Mouse (Mus musculus): ENCODE measurements around the gene Cyp27b1. TPM values are rescaled to one million over a fixed set of nuclear protein-coding genes. Genes with fewer than 3 reads are reported as not detected.
A peak's percentile ranks its signal among the peaks of the same experiment; 100 is the strongest.
"Not testable (repeated sequence)": the region's sequence is repeated elsewhere in the genome, so short reads cannot be mapped to it uniquely, and the experiment has no call there.

The Cyp27b1 gene
- polyA plus RNA-seq, 1 experiment from 2014 or later = not detected

DNA sequence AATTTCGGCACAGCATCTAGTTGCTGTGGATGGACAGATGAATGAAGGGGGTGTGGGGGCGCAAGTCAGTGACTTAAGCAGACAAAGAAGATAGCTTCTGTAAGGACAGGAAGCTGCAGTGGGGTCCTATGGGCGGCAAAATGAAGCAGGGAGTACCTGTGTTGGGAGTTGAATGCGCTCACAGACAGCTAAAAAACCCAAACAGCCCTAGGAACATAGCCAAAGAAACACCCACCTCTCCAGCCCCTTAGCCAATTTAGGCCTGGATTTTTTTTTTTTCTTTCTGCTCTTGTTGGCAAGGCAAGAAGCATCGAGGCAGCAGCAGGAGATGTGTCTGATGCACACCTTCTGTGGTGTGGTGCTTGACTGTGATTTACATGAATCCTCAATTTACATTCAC lies 13.0 kb downstream of the Cyp27b1 start:
- no peaks in the 10 kb centered on the region for H3K9me3 ChIP-seq (replicated peaks; ENCODE audit: control insufficient read depth, low read length)
- DNase-seq (ENCODE audit: low spot score) (no peak), ATAC-seq (replicated peaks; ENCODE audit: insufficient number of reproducible peaks, low FRiP score, low TSS enrichment, low read depth) (no peak)
- no peak overlapping the region for H3K4me3 ChIP-seq (ENCODE audit: low read depth, low read length)
- H3K9ac ChIP-seq (replicated peaks; ENCODE audit: low read length) = no peak overlapping the region
- H3K36me3 ChIP-seq (replicated peaks; ENCODE audit: control insufficient read depth, insufficient read depth, low read depth, low read length) = peaks cover 13% of the 10 kb centered on the region
- H3K4me2 ChIP-seq (ENCODE audit: low read depth, low read length) = no peak overlapping the region
- 0 out of 2 replicates have a peak, but pooled peaks cover 2% of the 10 kb centered on the region for H3K4me1 ChIP-seq (ENCODE audit: control insufficient read depth, insufficient read depth, low read length)
- H3K27ac ChIP-seq (replicated peaks; ENCODE audit: low read depth, low read length) = no peak overlapping the region
- 36% methylated on average over 5 of the region's 5 CpGs for WGBS
- peaks cover 12% of the 10 kb centered on the region for H3K27me3 ChIP-seq (ENCODE audit: control insufficient read depth, insufficient read depth, low read length)

DNA sequence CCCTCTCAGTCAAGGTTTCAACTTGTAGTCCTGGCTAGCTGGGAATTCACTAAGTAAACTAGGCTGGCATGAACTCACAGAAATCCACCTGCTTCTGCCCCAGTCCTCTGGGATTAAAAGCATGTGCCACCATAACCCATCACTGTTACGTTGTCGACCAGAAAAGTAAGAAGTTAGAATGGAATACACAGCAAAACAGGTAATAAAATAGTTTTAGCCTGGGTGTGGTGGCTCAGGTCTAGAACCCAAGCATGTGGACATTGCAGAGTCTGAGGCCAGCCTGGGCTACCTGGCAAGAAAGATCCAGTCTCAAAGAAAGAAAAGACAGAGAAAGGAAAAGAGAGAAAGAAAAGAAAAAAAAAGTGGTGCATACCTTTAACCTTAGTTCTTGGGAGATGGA lies 13.5 kb downstream of the Cyp27b1 start:
- H3K36me3 ChIP-seq (replicated peaks; ENCODE audit: control insufficient read depth, insufficient read depth, low read depth, low read length) = peaks cover 16% of the 10 kb centered on the region
- no peak overlapping the region for H3K4me2 ChIP-seq (ENCODE audit: low read depth, low read length)
- WGBS = 67% methylated on average over 2 of the region's 2 CpGs
- H3K9me3 ChIP-seq (replicated peaks; ENCODE audit: control insufficient read depth, low read length) = no peaks in the 10 kb centered on the region
- no peak for DNase-seq (ENCODE audit: low spot score)
- H3K27ac ChIP-seq (replicated peaks; ENCODE audit: low read depth, low read length) = no peak overlapping the region
- H3K27me3 ChIP-seq (ENCODE audit: control insufficient read depth, insufficient read depth, low read length) = peaks cover 12% of the 10 kb centered on the region
- ATAC-seq (replicated peaks; ENCODE audit: insufficient number of reproducible peaks, low FRiP score, low TSS enrichment, low read depth) = no peak
- no peak overlapping the region for H3K9ac ChIP-seq (replicated peaks; ENCODE audit: low read length)
- peaks cover 2% of the 10 kb centered on the region; the same call in 1 of the 2 replicates for H3K4me1 ChIP-seq (ENCODE audit: control insufficient read depth, insufficient read depth, low read length)
- no peak overlapping the region for H3K4me3 ChIP-seq (ENCODE audit: low read depth, low read length)

DNA sequence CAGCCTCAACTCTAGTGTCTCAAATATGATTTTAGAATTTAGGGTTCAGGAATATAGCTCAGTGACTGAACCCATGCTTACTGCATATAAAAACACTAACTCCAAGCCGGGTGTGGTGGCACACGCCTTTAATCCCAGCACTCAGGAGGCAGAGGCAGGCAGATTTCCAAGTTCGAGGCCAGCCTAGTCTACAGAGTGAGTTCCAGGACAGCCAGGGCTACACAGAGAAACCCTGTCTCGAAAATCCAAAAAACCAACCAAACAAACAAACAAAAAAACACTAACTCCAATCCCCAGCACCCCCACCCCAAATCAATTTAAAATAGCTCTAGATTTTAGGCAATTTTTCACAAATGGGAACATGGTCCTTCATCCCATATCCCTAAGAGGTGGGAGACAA lies 14.1 kb downstream of the Cyp27b1 start:
- H3K9ac ChIP-seq (replicated peaks; ENCODE audit: low read length); H3K4me2 ChIP-seq (ENCODE audit: low read depth, low read length); H3K4me1 ChIP-seq (ENCODE audit: control insufficient read depth, insufficient read depth, low read length); H3K4me3 ChIP-seq (ENCODE audit: low read depth, low read length); DNase-seq (ENCODE audit: low spot score); ATAC-seq (replicated peaks; ENCODE audit: insufficient number of reproducible peaks, low FRiP score, low TSS enrichment, low read depth); H3K9me3 ChIP-seq (replicated peaks; ENCODE audit: control insufficient read depth, low read length); H3K27ac ChIP-seq (replicated peaks; ENCODE audit: low read depth, low read length): not testable (repeated sequence)
- Histone ChIP-seq H3K36me3 (replicated peaks; ENCODE audit: control insufficient read depth, insufficient read depth, low read depth, low read length) (peaks cover 20% of the 10 kb centered on the region), H3K27me3 (ENCODE audit: control insufficient read depth, insufficient read depth, low read length) (peaks cover 12% of the 10 kb centered on the region)
- WGBS = 88% methylated on average over 4 of the region's 4 CpGs

DNA sequence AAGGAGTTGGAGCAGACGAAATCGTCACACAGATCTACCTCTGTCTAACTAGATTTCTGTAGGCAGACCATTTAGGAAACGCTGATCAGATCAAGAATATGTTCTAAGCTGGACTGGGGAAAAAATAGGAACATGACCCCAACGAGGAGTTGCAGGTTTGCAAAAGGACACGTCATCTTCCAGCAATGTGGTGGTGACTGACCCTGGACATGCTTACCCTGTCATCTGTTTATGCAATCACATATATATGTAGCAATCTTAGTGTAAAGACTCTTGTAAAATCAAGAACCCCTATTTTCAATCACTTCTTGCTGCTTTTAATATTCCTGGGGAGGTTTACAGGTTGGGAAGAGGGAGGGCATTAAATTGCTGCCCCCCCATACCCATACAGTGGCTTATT lies 14.5 kb downstream of the Cyp27b1 start:
- Histone ChIP-seq H3K9me3 (replicated peaks; ENCODE audit: control insufficient read depth, low read length) (no peaks in the 10 kb centered on the region), H3K4me3 (ENCODE audit: low read depth, low read length) (no peak overlapping the region), H3K27me3 (ENCODE audit: control insufficient read depth, insufficient read depth, low read length) (peaks cover 12% of the 10 kb centered on the region), H3K36me3 (replicated peaks; ENCODE audit: control insufficient read depth, insufficient read depth, low read depth, low read length) (peaks cover 19% of the 10 kb centered on the region), H3K4me1 (ENCODE audit: control insufficient read depth, insufficient read depth, low read length) (peaks cover 2% of the 10 kb centered on the region; the same call in 1 of the 2 replicates), H3K9ac (replicated peaks; ENCODE audit: low read length) (no peak overlapping the region), H3K27ac (replicated peaks; ENCODE audit: low read depth, low read length) (no peak overlapping the region), H3K4me2 (ENCODE audit: low read depth, low read length) (no peak overlapping the region)
- 81% methylated on average over 5 of the region's 5 CpGs for WGBS
- ATAC-seq (replicated peaks; ENCODE audit: insufficient number of reproducible peaks, low FRiP score, low TSS enrichment, low read depth) = no peak
- no peak for DNase-seq (ENCODE audit: low spot score)

DNA sequence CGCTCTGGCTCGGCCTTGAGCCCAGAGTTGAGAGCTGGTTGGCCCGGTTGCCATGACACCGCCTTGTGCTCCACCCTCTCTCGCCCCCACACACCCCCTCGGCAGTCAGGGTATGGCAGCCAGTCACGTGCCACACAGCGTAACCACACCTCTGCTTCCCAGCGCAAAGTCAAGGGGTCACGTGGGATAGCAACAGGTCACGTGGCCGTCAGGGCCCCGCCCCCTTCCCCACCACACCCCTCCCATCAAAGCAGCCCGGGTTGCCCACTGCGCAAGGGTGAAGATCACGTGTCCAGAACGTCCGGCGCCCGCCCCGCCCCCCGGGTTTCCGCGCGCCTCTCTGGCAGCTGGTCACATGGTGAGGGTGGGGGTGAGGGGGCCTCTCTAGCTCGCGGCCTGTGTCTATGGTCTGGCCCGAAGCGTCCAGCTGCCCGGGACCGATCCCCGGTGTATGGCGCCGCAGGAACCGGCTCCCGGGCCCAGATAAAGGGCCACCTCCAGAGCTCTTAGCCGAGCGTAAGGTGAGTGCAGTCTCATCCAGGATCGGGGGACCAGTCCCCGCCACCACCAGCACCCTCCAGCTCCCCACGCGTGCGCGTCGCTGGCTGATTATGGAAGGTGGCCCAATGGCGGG lies 15.3 kb downstream of the Cyp27b1 start, which contains the start of gene Cdk4:
Gene Cdk4, plus strand, starts transcription at position 296 of the 634 bp plus-strand sequence.
- Histone ChIP-seq H3K27ac (replicated peaks; ENCODE audit: low read depth, low read length) (peak within 1 kb of the TSS; percentile 81), H3K27me3 (ENCODE audit: control insufficient read depth, insufficient read depth, low read length) (peaks cover 12% of the 10 kb centered on the region), H3K4me2 (ENCODE audit: low read depth, low read length) (peak within 1 kb of the TSS; percentile 73), H3K36me3 (replicated peaks; ENCODE audit: control insufficient read depth, insufficient read depth, low read depth, low read length) (peaks cover 24% of the 10 kb centered on the region), H3K9me3 (replicated peaks; ENCODE audit: control insufficient read depth, low read length) (no peaks in the 10 kb centered on the region), H3K4me3 (ENCODE audit: low read depth, low read length) (peak within 1 kb of the TSS; percentile 84), H3K4me1 (ENCODE audit: control insufficient read depth, insufficient read depth, low read length) (peaks cover 2% of the 10 kb centered on the region; the same call in 1 of the 2 replicates), H3K9ac (replicated peaks; ENCODE audit: low read length) (peak within 1 kb of the TSS; percentile 98)
- under 1% methylated on average over 46 of the region's 46 CpGs for WGBS
- ATAC-seq (replicated peaks; ENCODE audit: insufficient number of reproducible peaks, low FRiP score, low TSS enrichment, low read depth) = peak; percentile 85
- DNase-seq (ENCODE audit: low spot score) = peak; percentile 99

DNA sequence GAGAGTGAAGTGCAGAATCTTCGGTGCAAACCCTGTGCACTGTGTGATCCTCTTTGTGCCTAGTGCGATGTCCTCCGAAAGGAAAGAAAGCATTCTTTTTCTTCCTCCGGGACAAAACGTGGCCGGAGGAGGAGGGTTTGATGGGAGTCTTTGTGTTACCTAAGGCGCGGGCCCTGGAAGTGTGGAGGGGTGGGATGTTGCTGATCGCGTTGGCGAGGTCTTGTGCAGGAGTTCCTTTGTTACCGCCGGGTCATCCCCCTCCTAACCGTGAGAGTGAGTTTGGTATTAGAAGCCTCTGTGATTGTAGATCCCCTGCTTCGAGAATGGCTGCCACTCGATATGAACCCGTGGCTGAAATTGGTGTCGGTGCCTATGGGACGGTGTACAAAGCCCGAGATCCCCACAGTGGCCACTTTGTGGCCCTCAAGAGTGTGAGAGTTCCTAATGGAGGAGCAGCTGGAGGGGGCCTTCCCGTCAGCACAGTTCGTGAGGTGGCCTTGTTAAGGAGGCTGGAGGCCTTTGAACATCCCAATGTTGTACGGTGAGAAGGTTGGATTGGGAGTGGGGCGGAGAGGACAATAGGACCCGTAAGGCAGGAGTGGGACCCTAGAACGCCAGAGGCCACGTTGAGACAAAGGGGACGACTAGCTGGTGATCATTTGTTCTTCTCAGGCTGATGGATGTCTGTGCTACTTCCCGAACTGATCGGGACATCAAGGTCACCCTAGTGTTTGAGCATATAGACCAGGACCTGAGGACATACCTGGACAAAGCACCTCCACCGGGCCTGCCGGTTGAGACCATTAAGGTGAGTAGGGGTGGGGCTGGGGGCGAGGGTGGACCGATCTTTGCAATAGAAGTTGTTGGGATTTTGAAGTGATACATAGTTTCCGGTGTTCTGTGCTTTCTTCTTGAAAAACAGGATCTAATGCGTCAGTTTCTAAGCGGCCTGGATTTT lies 16.1 kb downstream of the Cyp27b1 start:
- peak overlapping the region; percentile 81 for H3K27ac ChIP-seq (replicated peaks; ENCODE audit: low read depth, low read length)
- H3K4me1 ChIP-seq (ENCODE audit: control insufficient read depth, insufficient read depth, low read length) = no peaks in the 10 kb centered on the region; the same call in 1 of the 2 replicates
- H3K4me2 ChIP-seq (ENCODE audit: low read depth, low read length) = peak overlapping the region; percentile 73
- 12% methylated on average over 37 of the region's 37 CpGs for WGBS
- ATAC-seq (replicated peaks; ENCODE audit: insufficient number of reproducible peaks, low FRiP score, low TSS enrichment, low read depth) = no peak; the same call in 1 of the 2 replicates
- H3K9me3 ChIP-seq (replicated peaks; ENCODE audit: control insufficient read depth, low read length) = no peaks in the 10 kb centered on the region
- peaks cover 24% of the 10 kb centered on the region for H3K36me3 ChIP-seq (replicated peaks; ENCODE audit: control insufficient read depth, insufficient read depth, low read depth, low read length)
- peaks cover 9% of the 10 kb centered on the region for H3K27me3 ChIP-seq (ENCODE audit: control insufficient read depth, insufficient read depth, low read length)
- DNase-seq (ENCODE audit: low spot score) = no peak
- peak overlapping the region; percentile 84 for H3K4me3 ChIP-seq (ENCODE audit: low read depth, low read length)
- peak overlapping the region; percentile 98 for H3K9ac ChIP-seq (replicated peaks; ENCODE audit: low read length)

DNA sequence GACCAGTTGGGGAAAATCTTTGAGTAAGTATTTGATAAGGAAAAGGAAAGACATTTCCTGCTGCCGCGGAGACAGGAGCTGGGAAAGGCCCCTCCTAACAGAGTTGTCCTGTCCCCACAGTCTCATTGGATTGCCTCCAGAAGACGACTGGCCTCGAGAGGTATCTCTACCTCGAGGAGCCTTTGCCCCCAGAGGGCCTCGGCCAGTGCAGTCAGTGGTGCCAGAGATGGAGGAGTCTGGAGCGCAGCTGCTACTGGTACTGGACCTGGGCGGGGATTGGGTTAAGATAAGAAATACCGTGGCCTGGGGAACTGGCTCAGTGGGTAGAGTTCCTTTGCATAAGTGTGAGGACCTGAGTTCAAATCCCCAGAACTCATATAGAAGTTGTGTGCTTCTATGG lies 17.9 kb downstream of the Cyp27b1 start:
- H3K4me2 ChIP-seq (ENCODE audit: low read depth, low read length) = no peak overlapping the region
- WGBS = 92% methylated on average over 9 of the region's 9 CpGs
- H3K36me3 ChIP-seq (replicated peaks; ENCODE audit: control insufficient read depth, insufficient read depth, low read depth, low read length) = peaks cover 24% of the 10 kb centered on the region
- DNase-seq (ENCODE audit: low spot score) (no peak), ATAC-seq (replicated peaks; ENCODE audit: insufficient number of reproducible peaks, low FRiP score, low TSS enrichment, low read depth) (no peak)
- no peak overlapping the region for H3K4me3 ChIP-seq (ENCODE audit: low read depth, low read length)
- no peaks in the 10 kb centered on the region; the same call in 1 of the 2 replicates for H3K4me1 ChIP-seq (ENCODE audit: control insufficient read depth, insufficient read depth, low read length)
- H3K9me3 ChIP-seq (replicated peaks; ENCODE audit: control insufficient read depth, low read length) = no peaks in the 10 kb centered on the region
- no peak overlapping the region for H3K9ac ChIP-seq (replicated peaks; ENCODE audit: low read length)
- no peak overlapping the region for H3K27ac ChIP-seq (replicated peaks; ENCODE audit: low read depth, low read length)
- no peaks in the 10 kb centered on the region for H3K27me3 ChIP-seq (ENCODE audit: control insufficient read depth, insufficient read depth, low read length)
